Mouse (Mus musculus): Measurements from ENCODE around the gene Map3k19.

Gene Map3k19

GRCm38 (mm10) chr1:127796752-127797151 is 58.1 kb downstream of the Map3k19 start:
- DNase-seq (ENCODE audit: low spot score), result no peak

GRCm38 (mm10) chr1:127796341-127796740 is 58.5 kb downstream of the Map3k19 start:
- DNase-seq (ENCODE audit: low spot score), result no peak

DNA sequence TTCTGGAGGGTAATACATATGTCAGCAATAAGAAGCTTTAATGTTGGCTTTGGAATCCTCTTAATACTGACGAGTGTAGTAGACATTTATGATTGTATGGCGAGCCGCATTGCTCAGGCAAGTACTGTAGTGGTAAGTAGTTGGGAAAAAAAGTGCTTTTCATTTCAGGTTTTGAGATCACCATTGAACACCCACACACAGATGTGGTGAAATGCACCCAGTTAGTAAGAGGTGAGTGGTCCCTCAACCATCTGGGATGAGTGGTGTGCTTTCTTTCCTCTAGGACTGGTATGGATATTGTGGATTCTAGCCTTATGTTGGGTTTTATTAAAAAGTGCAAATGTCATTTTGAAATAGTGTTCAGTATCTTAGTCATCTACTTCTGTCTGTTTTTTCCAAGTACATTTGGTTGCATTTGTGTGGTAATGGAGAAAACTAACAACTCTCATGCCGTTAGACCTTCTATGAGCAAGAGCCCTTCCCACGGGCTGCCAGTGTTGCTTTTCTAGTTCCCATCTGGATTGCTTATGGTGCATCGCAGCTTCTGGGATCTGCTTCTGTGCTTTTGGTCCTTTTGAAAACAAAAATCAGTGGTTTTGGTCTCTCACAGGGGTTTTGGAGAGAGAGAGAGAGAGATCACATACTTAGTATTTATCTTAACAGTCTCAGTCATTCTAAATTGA is 59.6 kb downstream of the Map3k19 start:
- no peak for DNase-seq (ENCODE audit: low spot score)

GRCm38 (mm10) chr1:127793459-127793858 is 61.4 kb downstream of the Map3k19 start:
- no peak for DNase-seq (ENCODE audit: low spot score)

GRCm38 (mm10) chr1:127788943-127789342 is 65.9 kb downstream of the Map3k19 start:
- no peak for DNase-seq (ENCODE audit: low spot score)

GRCm38 (mm10) chr1:127785882-127786281 is 68.9 kb downstream of the Map3k19 start:
- no peak for DNase-seq (ENCODE audit: low spot score)

DNA sequence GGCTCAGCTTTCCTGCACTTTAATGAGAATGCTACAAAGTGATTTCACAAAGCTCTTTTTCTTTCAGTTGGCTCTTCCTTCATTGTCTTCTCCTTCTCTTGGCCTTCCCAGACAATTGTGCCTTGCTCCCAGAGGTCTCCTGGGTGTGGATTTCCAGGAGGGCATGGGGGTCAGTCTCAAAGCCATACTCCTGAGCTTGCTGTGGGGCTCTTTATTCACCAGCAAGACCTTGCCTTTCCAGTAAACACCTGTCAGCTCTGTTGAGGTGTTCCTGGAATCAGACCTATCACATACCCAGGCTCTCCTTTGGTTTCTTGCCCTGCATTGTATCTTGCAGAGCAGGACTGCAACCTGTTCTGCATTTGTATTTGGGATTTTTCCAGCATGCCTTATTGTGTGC is 71.0 kb downstream of the Map3k19 start:
- DNase-seq (ENCODE audit: low spot score), result no peak

DNA sequence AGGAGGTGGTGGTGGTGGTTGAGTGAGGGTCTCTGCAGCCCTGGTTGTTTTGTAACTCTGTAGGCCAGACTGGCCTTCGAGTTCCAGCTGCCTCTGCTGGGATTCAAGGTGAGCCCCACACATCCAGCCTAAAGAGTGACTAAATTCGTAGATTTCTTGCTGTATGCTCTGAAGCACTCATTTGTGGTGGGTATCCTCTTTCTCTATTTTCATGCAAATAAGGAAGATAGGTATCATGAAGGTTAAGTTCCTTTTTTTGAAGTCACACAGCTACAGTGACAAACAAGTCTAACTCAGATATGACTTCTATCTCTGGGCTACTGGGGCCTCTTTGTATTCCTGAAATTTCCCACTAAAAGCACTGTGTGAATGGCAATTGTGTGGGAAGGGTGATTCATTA is 74.0 kb downstream of the Map3k19 start:
- no peak for DNase-seq (ENCODE audit: low spot score)

GRCm38 (mm10) chr1:127780142-127780541 is 74.7 kb downstream of the Map3k19 start:
- DNase-seq (ENCODE audit: low spot score), result no peak

GRCm38 (mm10) chr1:127778611-127779010 is 76.2 kb downstream of the Map3k19 start:
- no peak for DNase-seq (ENCODE audit: low spot score)

- no peak for DNase-seq (ENCODE audit: low spot score)
Observed at GRCm38 (mm10) chr1:127776246-127776645, 78.6 kb downstream of the Map3k19 start.

- no peak for DNase-seq (ENCODE audit: low spot score)
Observed at GRCm38 (mm10) chr1:127775206-127775720, 79.6 kb downstream of the Map3k19 start.

DNA sequence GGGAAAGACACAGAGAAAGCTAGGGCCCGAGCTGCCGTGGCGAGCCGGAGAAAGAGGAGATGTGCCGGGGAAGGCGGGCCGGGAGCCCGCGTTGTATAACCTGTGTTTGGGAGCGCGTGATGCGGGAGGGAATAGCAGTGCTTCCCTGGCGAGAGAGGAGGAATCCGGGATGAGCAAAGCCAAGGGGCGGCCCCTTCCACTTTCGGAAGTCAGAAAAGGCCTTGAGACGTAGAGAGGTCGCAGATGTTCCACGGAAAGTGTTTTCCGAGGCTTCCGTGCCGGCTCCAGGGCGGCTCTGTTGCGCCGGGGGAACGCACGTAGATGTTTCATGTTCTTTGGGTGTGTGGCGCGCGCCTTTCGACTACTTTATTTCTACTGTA is 80.3 kb downstream of the Map3k19 start:
- no peak for DNase-seq (ENCODE audit: low spot score)

DNA sequence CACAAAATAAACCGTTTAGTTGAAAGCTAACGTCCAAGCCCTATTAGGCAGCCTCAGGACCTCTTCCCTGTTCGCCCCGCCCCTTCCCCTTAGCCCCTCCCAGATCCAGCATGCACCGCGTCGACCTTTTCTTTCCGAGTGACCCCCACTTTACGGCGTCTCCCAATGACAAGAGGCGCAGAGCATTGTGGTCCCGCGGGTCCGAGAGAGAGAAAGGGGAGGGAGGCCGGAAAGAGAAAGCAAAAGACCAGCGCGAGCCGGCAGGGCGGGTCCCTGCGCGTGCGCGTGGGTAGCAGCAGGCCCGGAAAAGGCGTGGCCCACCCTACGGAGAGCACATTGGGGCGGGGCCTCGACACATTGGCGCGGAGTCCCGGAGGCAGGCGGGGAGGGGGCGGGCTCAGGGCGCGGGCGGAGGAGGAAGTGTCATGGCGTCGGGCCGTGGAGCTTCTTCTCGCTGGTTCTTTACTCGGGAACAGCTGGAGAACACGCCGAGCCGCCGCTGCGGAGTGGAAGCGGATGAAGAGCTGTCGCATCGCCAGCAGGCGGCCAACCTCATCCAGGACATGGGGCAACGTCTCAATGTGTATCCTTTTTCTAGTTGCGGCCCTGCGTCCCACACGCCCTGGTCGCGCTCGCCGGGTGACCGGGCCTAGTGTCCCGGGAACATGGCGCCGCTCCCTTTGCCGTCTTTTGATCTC is 80.9 kb downstream of the Map3k19 start, which contains the start of gene Ccnt2:
TSS of gene Ccnt2 (plus strand) at position 362 of the 698 bp plus-strand sequence.
- DNase-seq (ENCODE audit: low spot score), result peak; percentile 99

DNA sequence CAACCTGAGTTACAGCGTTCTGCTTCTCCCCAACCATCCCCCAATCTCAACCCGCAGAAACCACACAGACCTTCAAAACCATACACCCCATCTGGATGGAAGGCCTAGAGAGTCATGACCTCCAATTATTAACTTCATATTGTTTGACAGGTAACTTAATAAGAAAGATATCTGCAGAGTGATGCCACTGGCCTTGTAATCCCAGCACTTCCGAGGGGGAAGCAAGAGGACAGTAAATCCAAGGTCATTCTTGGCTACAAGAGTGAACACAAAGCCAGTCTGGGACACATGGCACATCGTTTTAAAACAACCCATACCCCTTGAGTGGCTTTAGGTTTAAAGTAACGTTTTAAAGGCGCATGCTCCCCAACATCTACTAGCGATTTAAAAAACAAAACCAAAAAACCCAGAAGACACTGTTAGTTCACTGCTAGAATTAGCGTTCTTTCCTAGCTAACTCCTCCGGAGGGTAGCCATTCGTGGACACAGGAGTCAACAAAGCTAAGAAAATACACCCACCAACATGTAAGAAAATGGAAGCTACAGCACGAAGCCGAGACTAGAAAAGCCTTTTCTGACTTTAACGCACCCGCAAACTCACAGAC is 81.5 kb downstream of the Map3k19 start:
- no peak for DNase-seq (ENCODE audit: low spot score)

GRCm38 (mm10) chr1:127766741-127767140 is 88.1 kb downstream of the Map3k19 start:
- no peak for DNase-seq (ENCODE audit: low spot score)

- DNase-seq (ENCODE audit: low spot score), result no peak
Observed at GRCm38 (mm10) chr1:127765468-127765867, 89.4 kb downstream of the Map3k19 start.
